In genomic region chr11:82177711-82178110, GRCm38 (mm10) we compare ENCODE assay signal across 8 mouse cellular contexts.
DNase-seq lines count a peak whose midpoint lies in the region; ATAC-seq and TF ChIP-seq lines count a peak whose summit lies in the region.

No protein-coding gene starts in this region.

- no peak overlapping the region for H3K9ac ChIP-seq in intestine, postnatal 0 days (ENCODE audit: low read depth, low read length)
- no peak overlapping the region for H3K9ac ChIP-seq in intestine, embryonic 16.5 days (ENCODE audit: low read depth, low read length)
- no peak overlapping the region for H3K9ac ChIP-seq in CH12.LX (ENCODE audit: insufficient read depth, low read depth)
- H3K9ac ChIP-seq in midbrain, embryonic 16.5 days (ENCODE audit: low read depth, low read length) = no peak overlapping the region

- H3K9me3 ChIP-seq in intestine, postnatal 0 days (ENCODE audit: control insufficient read depth) = no peaks in the 10 kb centered on the region
- no peaks in the 10 kb centered on the region for H3K9me3 ChIP-seq in intestine, embryonic 16.5 days (ENCODE audit: control insufficient read depth, low read length)
- H3K9me3 ChIP-seq in CH12.LX (replicated peaks; ENCODE audit: low read length) = no peaks in the 10 kb centered on the region
- no peaks in the 10 kb centered on the region for H3K9me3 ChIP-seq in midbrain, embryonic 16.5 days (replicated peaks; ENCODE audit: control insufficient read depth, low read length, poor library complexity, severe bottlenecking)

- no peaks in the 10 kb centered on the region for H3K4me1 ChIP-seq in intestine, postnatal 0 days (replicated peaks; ENCODE audit: control insufficient read depth, insufficient read depth, low read length)
- H3K4me1 ChIP-seq in intestine, embryonic 16.5 days (ENCODE audit: control insufficient read depth, insufficient read depth, low read length) = no peaks in the 10 kb centered on the region
- H3K4me1 ChIP-seq in CH12.LX (ENCODE audit: control insufficient read depth in 1 of 2, insufficient read depth in 2 of 2) = peaks cover 8 to 75% of the 10 kb centered on the region in 2 experiments
- no peaks in the 10 kb centered on the region for H3K4me1 ChIP-seq in midbrain, embryonic 16.5 days (ENCODE audit: control insufficient read depth, insufficient read depth, low read length)

- no peak overlapping the region for H3K4me2 ChIP-seq in intestine, postnatal 0 days (replicated peaks; ENCODE audit: low read depth)
- H3K4me2 ChIP-seq in intestine, embryonic 16.5 days (ENCODE audit: low read depth, low read length) = no peak overlapping the region
- no peak overlapping the region for H3K4me2 ChIP-seq in CH12.LX (ENCODE audit: insufficient read depth, low read depth, poor library complexity, severe bottlenecking)
- H3K4me2 ChIP-seq in midbrain, embryonic 16.5 days (ENCODE audit: low read length) = no peak overlapping the region

- intact Hi-C loops in left cerebral cortex, postnatal 10 days (cut with DNase I) = loop anchor here (1.0 to 2.0 kb wide), 2 partner anchors 129 to 181 kb away; no protein-coding TSS in a partner anchor

- TF ChIP-seq EP300 in CH12.LX (IDR thresholded peaks at IDR 0.05; ENCODE audit: low read length) = no peak

- peak; percentile 84 for TF ChIP-seq CTCF in intestine, postnatal 0 days (IDR thresholded peaks at IDR 0.05; ENCODE audit: low read depth)
- TF ChIP-seq CTCF in CH12.LX (conservative IDR thresholded peaks at IDR 0.05 in 1 of 2, IDR thresholded peaks at IDR 0.05 in 1 of 2; ENCODE audit: low read depth in 2 of 2, low read length in 2 of 2) = peak; percentile 64 to 99

- no peak overlapping the region for H3K27ac ChIP-seq in intestine, postnatal 0 days (ENCODE audit: low read depth, low read length)
- no peak overlapping the region for H3K27ac ChIP-seq in intestine, embryonic 16.5 days (ENCODE audit: low read length)
- H3K27ac ChIP-seq in CH12.LX (ENCODE audit: insufficient read depth, low read depth) = no peak overlapping the region
- H3K27ac ChIP-seq in midbrain, embryonic 16.5 days (ENCODE audit: low read length) = no peak overlapping the region

- H3K4me3 ChIP-seq in intestine, postnatal 0 days (ENCODE audit: low read depth, low read length) = no peak overlapping the region
- no peak overlapping the region for H3K4me3 ChIP-seq in intestine, embryonic 16.5 days (ENCODE audit: low read length)
- H3K4me3 ChIP-seq in CH12.LX (replicated peaks in 1 of 3; ENCODE audit: low read depth in 2 of 3, low read length in 2 of 3, poor library complexity in 1 of 3) = no peak overlapping the region
- H3K4me3 ChIP-seq in midbrain, embryonic 16.5 days (ENCODE audit: low read depth, low read length) = no peak overlapping the region

- no peak for ATAC-seq in intestine, postnatal 0 days
- no peak for ATAC-seq in intestine, embryonic 16.5 days
- ATAC-seq in midbrain, embryonic 16.5 days = peak; percentile 66; the same call in 1 of the 2 replicates
- no peak for ATAC-seq in erythroid progenitor cell, adult 5-6 weeks (replicated peaks; ENCODE audit: low FRiP score, poor library complexity, severe bottlenecking)

- dilution Hi-C loops in CH12.LX (cut with MboI; ENCODE audit: extremely low pct_ligation_motif_present, extremely low pct_unique_long_range_greater_than_20kb, low sequenced_read_pairs) = no loop called here

- in situ Hi-C loops in CH12.LX (cut with MboI; ENCODE audit: low pct_ligation_motif_present, low pct_unique_long_range_greater_than_20kb, low sequenced_read_pairs) = loop anchor here (5.0 to 25.0 kb wide), 3 partner anchors 103 to 540 kb away; no protein-coding TSS in a partner anchor

- TF ChIP-seq POLR2A in CH12.LX (IDR thresholded peaks at IDR 0.05; ENCODE audit: low read depth, low read length) = no peak

- no peaks in the 10 kb centered on the region for H3K79me2 ChIP-seq in CH12.LX (replicated peaks; ENCODE audit: control insufficient read depth, extremely low read depth, insufficient read depth, poor library complexity, severe bottlenecking)

- DNase-seq in CH12.LX (ENCODE audit: extremely low read depth) = peak; percentile 85
- DNase-seq in c-Kit-positive CD71-positive TER-119-negative erythroid progenitor cells, embryonic 14.5 days (ENCODE audit: low read depth) = peak; percentile 29
- peak; percentile 24 to 51 for DNase-seq in heart, adult 9 months (ENCODE audit: low spot score in 2 of 2)
- peak; percentile 34 to 62 for DNase-seq in left cerebral cortex, postnatal 10 days (ENCODE audit: extremely low spot score in 1 of 2, low spot score in 2 of 2)

- peak; percentile 90 for TF ChIP-seq RAD21 in CH12.LX (IDR thresholded peaks at IDR 0.05; ENCODE audit: low read depth, low read length)

- no peaks in the 10 kb centered on the region for H3K27me3 ChIP-seq in intestine, postnatal 0 days (replicated peaks; ENCODE audit: control insufficient read depth, insufficient read depth, low read length)
- H3K27me3 ChIP-seq in intestine, embryonic 16.5 days (replicated peaks; ENCODE audit: control insufficient read depth, insufficient read depth, low read length) = 0 out of 2 replicates have a peak, but pooled peaks cover 2% of the 10 kb centered on the region
- H3K27me3 ChIP-seq in CH12.LX (replicated peaks) = no peaks in the 10 kb centered on the region
- H3K27me3 ChIP-seq in midbrain, embryonic 16.5 days (ENCODE audit: control insufficient read depth, insufficient read depth, low read depth, low read length) = no peaks in the 10 kb centered on the region

- no peaks in the 10 kb centered on the region for H3K36me3 ChIP-seq in intestine, postnatal 0 days (ENCODE audit: control insufficient read depth, insufficient read depth)
- no peaks in the 10 kb centered on the region for H3K36me3 ChIP-seq in intestine, embryonic 16.5 days (ENCODE audit: control insufficient read depth, insufficient read depth, low read length)
- peaks cover 0 to 1% of the 10 kb centered on the region in 2 experiments for H3K36me3 ChIP-seq in CH12.LX (replicated peaks in 1 of 2; ENCODE audit: control insufficient read depth in 1 of 2, insufficient read depth in 1 of 2, low read length in 1 of 2)
- H3K36me3 ChIP-seq in midbrain, embryonic 16.5 days (ENCODE audit: control insufficient read depth, insufficient read depth, low read length) = no peaks in the 10 kb centered on the region

- 29% methylated on average over 5 of the region's 5 CpGs for WGBS in intestine, postnatal 0 days
- WGBS in intestine, embryonic 16.5 days = 28% methylated on average over 5 of the region's 5 CpGs
- WGBS in midbrain, embryonic 16.5 days = 32% methylated on average over 5 of the region's 5 CpGs

TF ChIP-seq in CH12.LX, 34 proteins besides CTCF, POLR2A, EP300 and RAD21:
- TF ChIP-seq SMC3 (IDR thresholded peaks at IDR 0.05; ENCODE audit: low read depth, low read length) (peak; percentile 89), POLR2AphosphoS2 (IDR thresholded peaks at IDR 0.05; ENCODE audit: low read depth, low read length) (no peak), MAZ (IDR thresholded peaks at IDR 0.05; ENCODE audit: low read depth, low read length) (peak; percentile 91), UBTF (IDR thresholded peaks at IDR 0.05; ENCODE audit: low read depth, low read length) (no peak), ZC3H11A (IDR thresholded peaks at IDR 0.05; ENCODE audit: low read depth, low read length) (peak; percentile 64), ELF1 (IDR thresholded peaks at IDR 0.05; ENCODE audit: low read depth, low read length) (0 out of 2 replicates have a peak, but pooled peaks have one; percentile 15), RCOR1 (conservative IDR thresholded peaks at IDR 0.05; ENCODE audit: low read depth, low read length) (no peak), IRF4 (IDR thresholded peaks at IDR 0.05; ENCODE audit: low read depth, low read length) (peak; percentile 38; the same call in 1 of the 2 replicates), BHLHE40 (IDR thresholded peaks at IDR 0.05; ENCODE audit: low read depth, low read length) (no peak), USF1 (IDR thresholded peaks at IDR 0.05; ENCODE audit: low read depth, low read length) (no peak), TCF12 (IDR thresholded peaks at IDR 0.05; ENCODE audit: low read depth, low read length) (0 out of 2 replicates have a peak, but pooled peaks have one; percentile 23), NELFE (IDR thresholded peaks at IDR 0.05; ENCODE audit: low read depth, low read length) (peak; percentile 42; the same call in 1 of the 2 replicates), MEF2A (IDR thresholded peaks at IDR 0.05; ENCODE audit: borderline replicate concordance, low read depth, low read length) (peak; percentile 25; the same call in 1 of the 2 replicates)

Comparison
In these comparisons a context has a peak if more than half of its experiments do, and no peak if none do; other contexts are left out.
1. DNase-seq: peak in every context shown above with its lines; median percentile 85 in CH12.LX; 48 in left cerebral cortex, postnatal 10 days; 38 in heart, adult 9 months; 29 in c-Kit-positive CD71-positive TER-119-negative erythroid progenitor cells, embryonic 14.5 days.